Mouse (Mus musculus) limb, embryonic 15.5 days (tissue): Measurements from ENCODE around the gene Fcer1a. TPM values are rescaled to one million over a fixed set of nuclear protein-coding genes. Genes with fewer than 3 reads are reported as not detected.
"Not testable (repeated sequence)": the region's sequence is repeated elsewhere in the genome, so short reads cannot be mapped to it uniquely, and the experiment has no call there.

Experiments used
- ATAC-seq: fragments of 200-750 bp; cut with Nextera tagmentation; 2 replicates; pipeline ENCODE4 v1.8.0; 2017; ENCODE audit warnings: low read depth, moderate TSS enrichment; ENCODE audit not compliant: insufficient number of reproducible peaks, low FRiP score, low TSS enrichment
- H3K27ac ChIP-seq: fragments of 300-500 bp; sonication (generic); 2 replicates; pipeline ENCODE4 v1.5.1; 2015; ENCODE audit warnings: moderate library complexity, mild to moderate bottlenecking, inconsistent platforms
- H3K27me3 ChIP-seq: fragments of 300-500 bp; sonication (generic); 2 replicates; pipeline ENCODE4 v1.6.1; 2015; ENCODE audit warnings: inconsistent platforms
- H3K36me3 ChIP-seq: fragments of 300-500 bp; sonication (generic); 2 replicates; pipeline ENCODE4 v1.6.1; 2015; ENCODE audit warnings: inconsistent platforms
- H3K4me1 ChIP-seq: fragments of 300-500 bp; sonication (generic); 2 replicates; pipeline ENCODE4 v1.6.1; 2015; ENCODE audit warnings: inconsistent platforms
- H3K4me2 ChIP-seq: fragments of 300-500 bp; sonication (generic); 2 replicates; pipeline ENCODE4 v1.6.1; 2015; ENCODE audit warnings: mild to moderate bottlenecking, inconsistent platforms
- H3K4me3 ChIP-seq: fragments of 300-500 bp; sonication (generic); 2 replicates; pipeline ENCODE4 v1.5.1; 2015; ENCODE audit warnings: mild to moderate bottlenecking, inconsistent platforms
- H3K9ac ChIP-seq: fragments of 300-500 bp; sonication (generic); 2 replicates; pipeline ENCODE4 v1.6.1; 2015; ENCODE audit warnings: inconsistent platforms
- H3K9me3 ChIP-seq: fragments of 300-500 bp; sonication (generic); 2 replicates; pipeline ENCODE4 v1.6.1; 2016; ENCODE audit warnings: inconsistent platforms
- WGBS: fragments of 180-500 bp; shearing (Covaris S2); methylation state at CpG from one replicate; pipeline ENCODE4 v1.1.7; 2015; 5-methylcytosine and 5-hydroxymethylcytosine counted together
- polyA plus RNA-seq: library from polyadenylated mRNA; unstranded; fragments of >200 nt; fragmentation: Nextera tagmentation; extraction: Ambion mirVana; gene quantifications from 2 replicates; pipeline ENCODE4 v1.2.1, GENCODE M21; 2015

Gene Fcer1a
- polyA plus RNA-seq: 0.41 TPM in 1 of 2 replicates, not detected in the other

- WGBS: 75% methylated on average over 2 of the region's 2 CpGs
Observed at GRCm38 (mm10) chr1:173227081-173227480, at the start of gene Fcer1a. Fcer1a (minus strand) TSS chr1:173227214.

GRCm38 (mm10) chr1:173265701-173266100 lies 38.7 kb upstream of the Fcer1a start, which contains the start of gene Olfr418:
Olfr418 (plus strand) TSS chr1:173266001.
- Histone ChIP-seq H3K27ac (no peak within 1 kb of the TSS), H3K9ac (no peak within 1 kb of the TSS), H3K4me3 (no peak within 1 kb of the TSS), H3K4me1 (no peaks in the 10 kb centered on the region), H3K9me3 (no peaks in the 10 kb centered on the region), H3K27me3 (no peaks in the 10 kb centered on the region), H3K36me3 (no peaks in the 10 kb centered on the region), H3K4me2 (no peak within 1 kb of the TSS)
- ATAC-seq: no peak

More at GRCm38 (mm10) chr1:173227081-173227480, at the start of gene Fcer1a:
- no peak within 1 kb of the TSS for H3K27ac ChIP-seq
- H3K27me3 ChIP-seq: no peaks in the 10 kb centered on the region
- H3K9ac ChIP-seq: no peak within 1 kb of the TSS
- no peak within 1 kb of the TSS for H3K4me3 ChIP-seq
- no peaks in the 10 kb centered on the region for H3K36me3 ChIP-seq
- no peaks in the 10 kb centered on the region for H3K4me1 ChIP-seq
- H3K9me3 ChIP-seq: no peaks in the 10 kb centered on the region
- no peak within 1 kb of the TSS for H3K4me2 ChIP-seq
- no peak for ATAC-seq

- no peak overlapping the region for H3K9ac ChIP-seq
- no peaks in the 10 kb centered on the region for H3K27me3 ChIP-seq
- no peaks in the 10 kb centered on the region for H3K36me3 ChIP-seq
- H3K4me3 ChIP-seq: no peak overlapping the region
- H3K4me1 ChIP-seq: no peaks in the 10 kb centered on the region
- no peaks in the 10 kb centered on the region for H3K9me3 ChIP-seq
- ATAC-seq: no peak
- H3K27ac ChIP-seq: no peak overlapping the region
- 87% methylated on average over 3 of the region's 3 CpGs for WGBS
- no peak overlapping the region for H3K4me2 ChIP-seq
Observed at GRCm38 (mm10) chr1:173249888-173250287, 22.9 kb upstream of the Fcer1a start.

GRCm38 (mm10) chr1:173237004-173237403 lies 10.0 kb upstream of the Fcer1a start:
- H3K9ac ChIP-seq, H3K27me3 ChIP-seq, H3K27ac ChIP-seq, H3K4me2 ChIP-seq, ATAC-seq, H3K36me3 ChIP-seq, H3K4me1 ChIP-seq, H3K9me3 ChIP-seq, H3K4me3 ChIP-seq: not testable (repeated sequence)
- 70% methylated on average over 1 of the region's 1 CpGs for WGBS

- Histone ChIP-seq H3K9ac (no peak overlapping the region), H3K4me1 (no peaks in the 10 kb centered on the region), H3K27ac (no peak overlapping the region), H3K4me3 (no peak overlapping the region), H3K9me3 (no peaks in the 10 kb centered on the region), H3K36me3 (no peaks in the 10 kb centered on the region), H3K27me3 (no peaks in the 10 kb centered on the region), H3K4me2 (no peak overlapping the region)
- ATAC-seq: no peak
- WGBS: 92% methylated on average over 3 of the region's 3 CpGs
Observed at GRCm38 (mm10) chr1:173216481-173216880, 10.5 kb downstream of the Fcer1a start.

- H3K27me3 ChIP-seq: no peaks in the 10 kb centered on the region
- no peak within 1 kb of the TSS for H3K9ac ChIP-seq
- H3K4me1 ChIP-seq: no peaks in the 10 kb centered on the region
- H3K4me3 ChIP-seq: no peak within 1 kb of the TSS
- H3K27ac ChIP-seq: no peak within 1 kb of the TSS
- H3K9me3 ChIP-seq: no peaks in the 10 kb centered on the region
- no peak for ATAC-seq
- no peak within 1 kb of the TSS for H3K4me2 ChIP-seq
- H3K36me3 ChIP-seq: no peaks in the 10 kb centered on the region
- 79% methylated on average over 5 of the region's 5 CpGs for WGBS
Observed at GRCm38 (mm10) chr1:173212092-173212491, 14.9 kb downstream of the Fcer1a start, which contains the start of gene Olfr1404. Olfr1404 (plus strand) TSS chr1:173212392.

GRCm38 (mm10) chr1:173197508-173197907 lies 29.5 kb downstream of the Fcer1a start, which contains the start of gene Olfr218:
Olfr218 (plus strand) TSS chr1:173197808.
- ATAC-seq: no peak
- 65% methylated on average over 5 of the region's 5 CpGs for WGBS
- Histone ChIP-seq H3K4me2 (no peak within 1 kb of the TSS), H3K27ac (no peak within 1 kb of the TSS), H3K9me3 (no peaks in the 10 kb centered on the region), H3K4me3 (no peak within 1 kb of the TSS), H3K4me1 (no peaks in the 10 kb centered on the region), H3K27me3 (no peaks in the 10 kb centered on the region), H3K36me3 (no peaks in the 10 kb centered on the region), H3K9ac (no peak within 1 kb of the TSS)

- H3K36me3 ChIP-seq: no peaks in the 10 kb centered on the region
- no peak for ATAC-seq
- 81% methylated on average over 2 of the region's 2 CpGs for WGBS
Observed at GRCm38 (mm10) chr1:173196359-173196758, 30.7 kb downstream of the Fcer1a start.

GRCm38 (mm10) chr1:173192059-173192458 lies 35.0 kb downstream of the Fcer1a start:
- Histone ChIP-seq H3K27me3 (no peaks in the 10 kb centered on the region), H3K27ac (no peak overlapping the region), H3K4me3 (no peak overlapping the region), H3K9ac (no peak overlapping the region), H3K36me3 (no peaks in the 10 kb centered on the region), H3K4me2 (no peak overlapping the region), H3K4me1 (no peaks in the 10 kb centered on the region), H3K9me3 (no peaks in the 10 kb centered on the region)
- WGBS: 65% methylated on average over 3 of the region's 3 CpGs
- ATAC-seq: no peak

More at GRCm38 (mm10) chr1:173196359-173196758, 30.7 kb downstream of the Fcer1a start:
- Histone ChIP-seq H3K4me1 (no peaks in the 10 kb centered on the region), H3K9me3 (no peaks in the 10 kb centered on the region), H3K27me3 (no peaks in the 10 kb centered on the region), H3K4me3 (no peak overlapping the region), H3K9ac (no peak overlapping the region), H3K27ac (no peak overlapping the region), H3K4me2 (no peak overlapping the region)

- WGBS: 56% methylated on average over 3 of the region's 3 CpGs
Observed at GRCm38 (mm10) chr1:173190540-173190939, 36.5 kb downstream of the Fcer1a start, which contains the start of gene Olfr1406. Olfr1406 (minus strand) TSS chr1:173190640.

GRCm38 (mm10) chr1:173174154-173174842 lies 52.7 kb downstream of the Fcer1a start:
- Histone ChIP-seq H3K27ac (no peak overlapping the region), H3K9ac (no peak overlapping the region), H3K4me1 (no peaks in the 10 kb centered on the region), H3K9me3 (no peaks in the 10 kb centered on the region), H3K36me3 (no peaks in the 10 kb centered on the region), H3K4me3 (no peak overlapping the region), H3K4me2 (no peak overlapping the region), H3K27me3 (no peaks in the 10 kb centered on the region)
- no peak for ATAC-seq

More at GRCm38 (mm10) chr1:173190540-173190939, 36.5 kb downstream of the Fcer1a start, which contains the start of gene Olfr1406:
- Histone ChIP-seq H3K9ac (no peak within 1 kb of the TSS), H3K27me3 (no peaks in the 10 kb centered on the region), H3K9me3 (no peaks in the 10 kb centered on the region), H3K4me1 (no peaks in the 10 kb centered on the region), H3K4me2 (no peak within 1 kb of the TSS), H3K36me3 (no peaks in the 10 kb centered on the region), H3K4me3 (no peak within 1 kb of the TSS), H3K27ac (no peak within 1 kb of the TSS)
- ATAC-seq: no peak
